Mouse (Mus musculus) liver, adult 2 months (tissue): ENCODE results near the gene Ect2l.

Experiments
- CTCF ChIP-seq: fragments of 200-500 bp; IDR thresholded peaks from 2 replicates; pipeline ENCODE4 v1.5.1; 2011; ENCODE audit warnings: low read depth, low read length, control low read depth
- POLR2A ChIP-seq: fragments of 200-500 bp; IDR thresholded peaks from 2 replicates; pipeline ENCODE4 v1.6.1; 2011; ENCODE audit warnings: low read length, control low read depth; ENCODE audit not compliant: insufficient read depth; ENCODE audit errors: extremely low read depth

- TF ChIP-seq POLR2A (no peak), CTCF (no peak)
Observed at GRCm38 (mm10) chr10:18118336-18118735, 92.4 kb downstream of the Ect2l start.
